Mouse (Mus musculus): ENCODE data around the gene Clstn2.

GRCm38 (mm10) chr9:97420896-97421295 is 612.1 kb downstream of the Clstn2 start:
- TF ChIP-seq CTCF (IDR thresholded peaks at IDR 0.05; ENCODE audit: low read depth, low read length), result no peak
- no peak for TF ChIP-seq GATA1 (IDR thresholded peaks at IDR 0.05; ENCODE audit: borderline replicate concordance, low read length)
- no peak for TF ChIP-seq GATA2 (IDR thresholded peaks at IDR 0.05; ENCODE audit: borderline replicate concordance, low read depth, low read length)
- TF ChIP-seq TAL1 (conservative IDR thresholded peaks at IDR 0.05; ENCODE audit: low read depth, low read length), result no peak
- no peak for TF ChIP-seq POLR2AphosphoS5 (IDR thresholded peaks at IDR 0.05; ENCODE audit: insufficient replicate concordance, low read depth, low read length)
